In genomic region chr14:25736589-25736988, GRCm38 (mm10) we compare ENCODE assay signal across 9 mouse cellular contexts. TPM values are rescaled to one million over a fixed set of nuclear protein-coding genes. Genes with fewer than 3 reads are reported as not detected.
A peak's percentile ranks its signal among the peaks of the same experiment; 100 is the strongest.
DNase-seq lines count a peak whose midpoint lies in the region; ATAC-seq and TF ChIP-seq lines count a peak whose summit lies in the region.
"Had no signal": no experiment of that assay in that cellular context is flagged by ENCODE, and none has a peak within 500 bp of the region (broad histone marks: within the 10 kb centered on the region; RNA-seq: fewer than 3 reads in every experiment).

No protein-coding gene starts in this region.

- H3K36me3 ChIP-seq in forebrain, postnatal 0 days (ENCODE audit: insufficient read depth): no peaks in the 10 kb centered on the region
- H3K36me3 ChIP-seq in heart, postnatal 0 days (replicated peaks; ENCODE audit: control insufficient read depth, insufficient read depth, low read length): peaks cover 16% of the 10 kb centered on the region; the same call in 1 of the 2 replicates
- no peaks in the 10 kb centered on the region; the same call in 1 of the 2 replicates for H3K36me3 ChIP-seq in liver, embryonic 16.5 days (ENCODE audit: control insufficient read depth, insufficient read depth)

- no peak overlapping the region for H3K4me2 ChIP-seq in forebrain, postnatal 0 days (ENCODE audit: low read depth)
- H3K4me2 ChIP-seq in heart, postnatal 0 days (ENCODE audit: low read depth, low read length): no peak overlapping the region
- no peak overlapping the region for H3K4me2 ChIP-seq in liver, embryonic 16.5 days (ENCODE audit: low read depth, low read length)

- no peak for TF ChIP-seq CTCF in lung, adult 2 months (IDR thresholded peaks at IDR 0.05; ENCODE audit: insufficient read depth, low read length)
- no peak for TF ChIP-seq CTCF in forebrain, postnatal 0 days (IDR thresholded peaks at IDR 0.05; ENCODE audit: low read depth)
- TF ChIP-seq CTCF in heart, postnatal 0 days (IDR thresholded peaks at IDR 0.05; ENCODE audit: low read depth): no peak

- ATAC-seq in forebrain, postnatal 0 days: peak; percentile 14; the same call in 1 of the 2 replicates
- peak; percentile 79 for ATAC-seq in heart, postnatal 0 days (ENCODE audit: insufficient read depth, low read depth)
- peak; percentile 49 for ATAC-seq in liver, embryonic 16.5 days (ENCODE audit: low read depth)

- DNase-seq in lung, adult 18-20 months: peak; percentile 75 to 76
- no peak for DNase-seq in lung, adult 2 months
- DNase-seq in forebrain, postnatal 0 days: peak; percentile 42
- DNase-seq in heart, postnatal 0 days (ENCODE audit: low spot score): peak; percentile 94
- peak; percentile 66 to 74 for DNase-seq in kidney, postnatal 4 days
- DNase-seq in right cerebral cortex, postnatal 4 days: peak; percentile 42
- no peak for DNase-seq in spleen, postnatal 4 days (ENCODE audit: low spot score in 2 of 2)

- 0 out of 2 replicates have a peak overlapping the region, but pooled peaks have one; percentile 16 for H3K27ac ChIP-seq in forebrain, postnatal 0 days (ENCODE audit: low read depth, low read length)
- peak overlapping the region; percentile 88 for H3K27ac ChIP-seq in heart, postnatal 0 days (ENCODE audit: low read depth)
- no peak overlapping the region for H3K27ac ChIP-seq in liver, embryonic 16.5 days (ENCODE audit: low read length)
- H3K27ac ChIP-seq: liver, embryonic 14.5 days had no signal

- 0 out of 2 replicates have a peak, but pooled peaks have one; percentile 79 for TF ChIP-seq EP300 in heart, postnatal 0 days (IDR thresholded peaks at IDR 0.05; ENCODE audit: low read depth)

- TF ChIP-seq POLR2A in lung, adult 2 months (IDR thresholded peaks at IDR 0.05; ENCODE audit: borderline replicate concordance, extremely low read depth, low read depth, low read length): no peak

- no peak overlapping the region for H3K4me3 ChIP-seq in lung, adult 2 months (replicated peaks; ENCODE audit: extremely low read depth, low read depth, low read length)
- H3K4me3 ChIP-seq in forebrain, postnatal 0 days (ENCODE audit: low read depth, low read length): no peak overlapping the region
- H3K4me3 ChIP-seq in heart, postnatal 0 days (ENCODE audit: low read depth, low read length): no peak overlapping the region
- no peak overlapping the region for H3K4me3 ChIP-seq in liver, embryonic 16.5 days (ENCODE audit: low read depth, low read length)

- H3K9me3 ChIP-seq in forebrain, postnatal 0 days (ENCODE audit: low read length): no peaks in the 10 kb centered on the region
- no peaks in the 10 kb centered on the region for H3K9me3 ChIP-seq in heart, postnatal 0 days (replicated peaks; ENCODE audit: control insufficient read depth, low read length)
- H3K9me3 ChIP-seq in liver, embryonic 16.5 days (replicated peaks; ENCODE audit: control insufficient read depth, low read length): no peaks in the 10 kb centered on the region

- H3K9ac ChIP-seq in forebrain, postnatal 0 days: no peak overlapping the region
- H3K9ac ChIP-seq in heart, postnatal 0 days (replicated peaks; ENCODE audit: low read depth, low read length): no peak overlapping the region
- no peak overlapping the region for H3K9ac ChIP-seq in liver, embryonic 16.5 days (ENCODE audit: low read depth, low read length)
- H3K9ac ChIP-seq: liver, embryonic 14.5 days had no signal

- peaks cover 26% of the 10 kb centered on the region for H3K4me1 ChIP-seq in lung, adult 2 months (ENCODE audit: control insufficient read depth, insufficient read depth, low read length)
- peaks cover 10% of the 10 kb centered on the region; the same call in 1 of the 2 replicates for H3K4me1 ChIP-seq in forebrain, postnatal 0 days (ENCODE audit: insufficient read depth)
- peaks cover 54% of the 10 kb centered on the region for H3K4me1 ChIP-seq in heart, postnatal 0 days (ENCODE audit: control insufficient read depth, insufficient read depth)
- peaks cover 2% of the 10 kb centered on the region; the same call in 1 of the 2 replicates for H3K4me1 ChIP-seq in liver, embryonic 16.5 days (ENCODE audit: control insufficient read depth, low read depth, low read length)

- H3K27me3 ChIP-seq in forebrain, postnatal 0 days (ENCODE audit: insufficient read depth, low read length): no peaks in the 10 kb centered on the region
- H3K27me3 ChIP-seq in heart, postnatal 0 days (ENCODE audit: control insufficient read depth, insufficient read depth, low read length): no peaks in the 10 kb centered on the region
- H3K27me3 ChIP-seq in liver, embryonic 16.5 days (ENCODE audit: control insufficient read depth, insufficient read depth, low read depth, low read length): no peaks in the 10 kb centered on the region

- whole genome bisulfite sequencing in lung, adult 2 months: 29% methylated on average over 6 of the region's 6 CpGs
- 48% methylated on average over 6 of the region's 6 CpGs for WGBS in forebrain, postnatal 0 days
- WGBS in heart, postnatal 0 days: 11% methylated on average over 6 of the region's 6 CpGs
- WGBS in liver, embryonic 16.5 days (ENCODE audit: insufficient replicate concordance): 40% methylated on average over 6 of the region's 6 CpGs

RNA-seq across cellular contexts. Expression of gene Zcchc24, which starts 32.2 kb away (rescaled TPM):
- polyA plus RNA-seq in lung, adult 2 months (2012; rRNA removed): 41.7 and 44.9 TPM in 2 replicates
- 25.4 and 28.7 TPM in 2 replicates for total RNA-seq in forebrain, postnatal 0 days (2014; rRNA removed)
- polyA plus RNA-seq in forebrain, postnatal 0 days (2015; fragmentation: Nextera tagmentation; extraction: Ambion mirVana): 11.1 and 14.7 TPM in 2 replicates
- 36.6 and 40.3 TPM in 2 replicates for total RNA-seq in heart, postnatal 0 days (2014; rRNA removed; ENCODE audit: low replicate concordance)
- 14.9 and 18.5 TPM in 2 replicates for polyA plus RNA-seq in heart, postnatal 0 days (2015; fragmentation: Nextera tagmentation; extraction: Ambion mirVana)
- polyA plus RNA-seq in liver, embryonic 16.5 days (2015; fragmentation: Nextera tagmentation; extraction: Ambion mirVana): 4.5 and 5.5 TPM in 2 replicates

RNA-seq across cellular contexts. Expression of gene Ppif, which starts 42.6 kb away (rescaled TPM):
- 28.9 and 32.4 TPM in 2 replicates for polyA plus RNA-seq in lung, adult 2 months (2012; rRNA removed)
- total RNA-seq in forebrain, postnatal 0 days (2014; rRNA removed): 33.3 and 39.7 TPM in 2 replicates
- 35.0 and 35.3 TPM in 2 replicates for polyA plus RNA-seq in forebrain, postnatal 0 days (2015; fragmentation: Nextera tagmentation; extraction: Ambion mirVana)
- total RNA-seq in heart, postnatal 0 days (2014; rRNA removed; ENCODE audit: low replicate concordance): 205 and 222 TPM in 2 replicates
- 140 and 151 TPM in 2 replicates for polyA plus RNA-seq in heart, postnatal 0 days (2015; fragmentation: Nextera tagmentation; extraction: Ambion mirVana)
- polyA plus RNA-seq in liver, embryonic 16.5 days (2015; fragmentation: Nextera tagmentation; extraction: Ambion mirVana): 20.5 and 26.0 TPM in 2 replicates

Comparison
In these comparisons a context has a peak if more than half of its experiments do, and no peak if none do; other contexts are left out.
1. DNase-seq: peak in lung, adult 18-20 months (2 of 2), forebrain, postnatal 0 days (single experiment), heart, postnatal 0 days (single experiment), kidney, postnatal 4 days (2 of 2) and right cerebral cortex, postnatal 4 days (single experiment); none in lung, adult 2 months (single experiment) and spleen, postnatal 4 days (0 of 2).
2. ATAC-seq: peak in every context shown above with its lines; median percentile 79 in heart, postnatal 0 days; 49 in liver, embryonic 16.5 days; 14 in forebrain, postnatal 0 days.